Mouse (Mus musculus): Measurements from ENCODE around the gene Uba2. TPM values are rescaled to one million over a fixed set of nuclear protein-coding genes. Genes with fewer than 3 reads are reported as not detected.
"Not testable (repeated sequence)": the region's sequence is repeated elsewhere in the genome, so short reads cannot be mapped to it uniquely, and the experiment has no call there.

The Uba2 gene
- polyA plus RNA-seq, 1 experiment from 2014 or later = 195 TPM

DNA sequence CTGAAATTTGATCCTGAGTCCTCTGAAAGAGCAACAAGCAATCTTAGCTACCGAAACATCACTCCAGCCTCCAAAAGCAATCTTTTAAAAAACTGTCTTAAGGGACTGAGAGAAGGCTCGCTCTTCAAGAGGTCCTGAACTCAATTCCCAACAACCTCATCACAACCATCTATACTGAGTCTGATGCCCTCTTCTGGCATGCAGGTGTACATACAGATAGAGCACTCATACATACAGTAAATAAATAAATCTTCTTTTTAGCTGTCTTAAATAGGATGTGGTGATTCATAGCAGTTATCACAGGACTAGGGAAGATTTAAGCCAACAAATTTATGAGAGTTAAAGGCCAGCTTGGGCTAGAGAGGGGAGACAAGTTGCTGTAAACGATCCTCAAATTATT lies 26.2 kb upstream of the Uba2 start:
- Histone ChIP-seq H3K4me2 (peak overlapping the region; percentile 85), H3K27ac (no peak overlapping the region), H3K4me3 (peak overlapping the region; percentile 99), H3K9me3 (no peaks in the 10 kb centered on the region), H3K4me1 (replicated peaks) (peaks cover 11% of the 10 kb centered on the region), H3K36me3 (peaks cover 30% of the 10 kb centered on the region), H3K27me3 (no peaks in the 10 kb centered on the region), H3K9ac (peak overlapping the region; percentile 95)
- no peak for ATAC-seq (ENCODE audit: low FRiP score)
- 57% methylated on average over 3 of the region's 3 CpGs for WGBS

DNA sequence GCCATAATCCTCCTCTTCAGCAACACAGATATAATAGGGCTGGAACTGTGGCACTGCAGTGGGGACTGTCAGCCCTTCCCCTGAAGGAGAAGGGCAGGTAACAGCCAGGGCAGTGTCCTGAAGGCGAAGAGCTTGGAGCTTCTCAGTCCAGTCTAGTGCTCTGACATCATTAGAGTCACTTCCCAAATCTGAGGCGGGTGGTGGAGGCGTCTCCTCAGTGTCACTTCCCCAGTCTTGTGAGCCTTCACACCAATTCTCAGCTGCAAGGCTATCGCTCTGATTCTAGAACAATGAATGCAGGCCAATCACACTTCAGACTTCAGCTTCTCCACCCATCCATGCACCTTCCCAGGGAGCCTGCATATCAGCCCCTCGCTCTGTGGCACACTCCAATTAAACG lies 23.4 kb upstream of the Uba2 start:
- 91% methylated on average over 6 of the region's 6 CpGs for WGBS
- no peaks in the 10 kb centered on the region for H3K9me3 ChIP-seq
- ATAC-seq (ENCODE audit: low FRiP score) = no peak

DNA sequence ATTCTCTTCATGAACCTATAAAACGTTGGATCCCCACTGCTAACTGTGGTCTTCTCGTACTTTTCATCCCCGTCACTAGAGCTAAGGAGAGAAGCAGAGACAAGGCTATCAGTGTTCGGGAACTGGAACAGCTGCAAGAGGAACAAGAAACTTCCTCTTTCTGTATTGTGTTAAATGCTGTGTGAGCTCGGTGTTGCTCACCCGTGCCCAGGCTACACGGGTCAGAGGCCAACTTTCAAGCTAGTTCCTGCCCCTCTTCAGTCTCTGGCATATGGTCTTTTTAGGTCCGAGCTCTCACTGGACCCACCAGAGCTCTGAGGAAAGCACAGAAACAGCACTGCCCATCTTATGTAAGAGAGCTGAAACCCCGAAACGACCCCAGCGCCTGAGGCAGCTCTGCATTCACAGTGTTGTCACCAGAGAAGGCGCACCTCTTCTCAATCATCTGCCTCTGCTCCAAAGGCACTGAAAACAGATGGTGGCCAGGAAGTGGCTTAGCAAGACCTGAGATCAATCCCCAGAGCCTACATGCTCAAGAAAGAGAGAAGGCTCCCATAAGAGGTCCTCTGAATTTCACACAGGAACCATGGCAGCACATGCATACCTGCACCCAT lies 20.1 kb upstream of the Uba2 start:
- H3K27ac ChIP-seq = no peak overlapping the region
- H3K9ac ChIP-seq = no peak overlapping the region
- H3K4me2 ChIP-seq = no peak overlapping the region
- 90% methylated on average over 12 of the region's 12 CpGs for WGBS
- no peak overlapping the region for H3K4me3 ChIP-seq
- no peaks in the 10 kb centered on the region for H3K4me1 ChIP-seq (replicated peaks)
- no peak for ATAC-seq (ENCODE audit: low FRiP score)
- H3K36me3 ChIP-seq = peaks cover 77% of the 10 kb centered on the region
- no peaks in the 10 kb centered on the region for H3K9me3 ChIP-seq
- H3K27me3 ChIP-seq = no peaks in the 10 kb centered on the region

More for the DNA sequence above, 23.4 kb upstream of the Uba2 start:
- Histone ChIP-seq H3K27me3 (no peaks in the 10 kb centered on the region), H3K4me2 (no peak overlapping the region), H3K4me3 (no peak overlapping the region), H3K36me3 (peaks cover 48% of the 10 kb centered on the region), H3K4me1 (replicated peaks) (peaks cover 11% of the 10 kb centered on the region), H3K27ac (no peak overlapping the region), H3K9ac (no peak overlapping the region)

DNA sequence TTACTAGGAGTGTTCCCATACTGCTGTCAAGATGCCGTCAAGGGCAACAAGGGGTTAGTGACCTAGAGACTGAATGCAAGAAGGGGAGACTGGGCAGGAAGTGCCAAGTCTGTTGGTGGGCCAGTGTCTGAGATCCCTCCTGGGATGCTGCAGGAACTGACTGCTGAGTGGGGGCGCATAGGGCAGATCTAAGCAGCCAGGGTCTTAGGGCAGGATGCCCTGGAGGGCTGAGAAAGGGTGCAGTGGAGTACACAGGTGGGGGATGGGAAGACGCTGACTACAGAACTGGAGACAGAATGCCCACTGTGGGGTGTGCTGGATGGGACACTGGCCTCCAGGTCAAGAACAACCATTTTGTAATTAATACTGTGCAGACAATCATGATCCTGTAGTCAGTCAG lies 14.4 kb upstream of the Uba2 start:
- Histone ChIP-seq H3K4me2 (no peak overlapping the region), H3K27me3 (no peaks in the 10 kb centered on the region), H3K9ac (no peak overlapping the region), H3K27ac (no peak overlapping the region), H3K9me3 (no peaks in the 10 kb centered on the region), H3K4me1 (replicated peaks) (no peaks in the 10 kb centered on the region), H3K36me3 (peaks cover 64% of the 10 kb centered on the region), H3K4me3 (no peak overlapping the region)
- 91% methylated on average over 3 of the region's 3 CpGs for WGBS
- no peak for ATAC-seq (ENCODE audit: low FRiP score)

DNA sequence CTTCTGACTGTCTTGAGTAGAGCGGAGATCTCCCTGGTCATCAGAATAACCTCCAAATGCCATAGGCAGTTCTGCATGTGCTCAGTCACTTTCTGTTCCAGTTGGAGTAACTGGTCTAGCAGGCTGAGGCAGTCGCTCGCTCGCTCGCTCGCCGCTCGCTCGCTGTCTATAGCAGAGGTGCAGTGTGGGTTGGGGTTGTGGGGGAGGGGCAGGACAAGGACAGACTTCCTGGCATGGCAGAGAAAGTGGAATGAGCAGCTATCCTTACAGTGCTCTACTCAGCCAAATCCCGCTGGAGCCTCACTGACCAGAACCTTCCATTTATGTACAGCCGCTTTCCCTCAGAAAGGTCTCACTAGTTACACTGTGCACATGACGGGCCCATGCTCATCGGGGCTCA lies 14.0 kb upstream of the Uba2 start:
- Histone ChIP-seq H3K4me2 (no peak overlapping the region), H3K4me3 (no peak overlapping the region), H3K9me3 (no peaks in the 10 kb centered on the region), H3K9ac (no peak overlapping the region), H3K27me3 (no peaks in the 10 kb centered on the region), H3K27ac (no peak overlapping the region), H3K36me3 (peaks cover 60% of the 10 kb centered on the region), H3K4me1 (replicated peaks) (no peaks in the 10 kb centered on the region)
- ATAC-seq (ENCODE audit: low FRiP score) = no peak
- 89% methylated on average over 13 of the region's 13 CpGs for WGBS

DNA sequence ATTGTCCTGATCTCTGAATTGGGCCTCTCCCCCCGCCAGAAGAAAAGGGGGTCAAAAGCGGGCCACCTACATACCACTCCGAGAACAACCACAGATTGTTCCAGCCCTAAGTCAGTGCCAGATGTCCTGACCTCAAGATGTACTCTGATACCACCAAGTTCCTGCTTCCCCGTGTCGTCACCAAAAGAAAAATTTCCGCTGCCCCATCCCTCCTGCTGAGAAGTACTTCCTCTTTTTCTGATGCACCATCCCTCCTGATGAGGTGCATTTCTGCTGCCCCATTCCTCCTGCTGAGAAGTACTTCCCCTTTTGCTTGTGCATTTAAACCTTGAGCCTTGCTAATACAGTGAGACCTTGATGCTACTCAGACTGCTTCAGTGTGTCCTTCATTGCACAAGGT lies 6.8 kb upstream of the Uba2 start:
- not testable (repeated sequence) for H3K9ac ChIP-seq; H3K27me3 ChIP-seq; H3K9me3 ChIP-seq; H3K27ac ChIP-seq; H3K36me3 ChIP-seq; H3K4me3 ChIP-seq; H3K4me2 ChIP-seq; H3K4me1 ChIP-seq (replicated peaks); ATAC-seq (ENCODE audit: low FRiP score)
- 79% methylated on average over 6 of the region's 6 CpGs for WGBS

DNA sequence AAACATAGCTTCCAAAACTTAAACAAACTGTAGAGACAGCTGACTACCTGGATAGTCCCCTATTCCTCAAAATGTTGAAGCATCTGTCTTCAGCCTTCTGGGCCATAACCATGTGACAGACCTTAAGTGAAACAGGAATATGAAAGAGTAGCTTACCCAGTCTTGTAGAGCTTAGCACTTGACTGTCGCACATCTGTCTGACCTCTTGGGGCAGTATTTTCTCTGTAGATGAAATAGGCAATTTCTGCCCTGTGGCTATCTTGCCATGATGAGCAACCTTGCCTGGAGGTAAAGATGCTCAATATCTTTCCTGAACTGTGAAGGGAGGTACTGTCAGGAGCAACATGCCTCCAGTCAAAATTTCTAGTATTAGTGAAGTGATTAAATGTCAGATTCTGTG lies 2.9 kb upstream of the Uba2 start:
- Histone ChIP-seq H3K9ac (no peak overlapping the region), H3K36me3 (no peaks in the 10 kb centered on the region), H3K27ac (no peak overlapping the region), H3K4me1 (replicated peaks) (peaks cover 5% of the 10 kb centered on the region), H3K27me3 (no peaks in the 10 kb centered on the region), H3K4me2 (no peak overlapping the region), H3K9me3 (no peaks in the 10 kb centered on the region), H3K4me3 (no peak overlapping the region)
- WGBS = 57% methylated on average over 1 of the region's 1 CpGs
- no peak for ATAC-seq (ENCODE audit: low FRiP score)

DNA sequence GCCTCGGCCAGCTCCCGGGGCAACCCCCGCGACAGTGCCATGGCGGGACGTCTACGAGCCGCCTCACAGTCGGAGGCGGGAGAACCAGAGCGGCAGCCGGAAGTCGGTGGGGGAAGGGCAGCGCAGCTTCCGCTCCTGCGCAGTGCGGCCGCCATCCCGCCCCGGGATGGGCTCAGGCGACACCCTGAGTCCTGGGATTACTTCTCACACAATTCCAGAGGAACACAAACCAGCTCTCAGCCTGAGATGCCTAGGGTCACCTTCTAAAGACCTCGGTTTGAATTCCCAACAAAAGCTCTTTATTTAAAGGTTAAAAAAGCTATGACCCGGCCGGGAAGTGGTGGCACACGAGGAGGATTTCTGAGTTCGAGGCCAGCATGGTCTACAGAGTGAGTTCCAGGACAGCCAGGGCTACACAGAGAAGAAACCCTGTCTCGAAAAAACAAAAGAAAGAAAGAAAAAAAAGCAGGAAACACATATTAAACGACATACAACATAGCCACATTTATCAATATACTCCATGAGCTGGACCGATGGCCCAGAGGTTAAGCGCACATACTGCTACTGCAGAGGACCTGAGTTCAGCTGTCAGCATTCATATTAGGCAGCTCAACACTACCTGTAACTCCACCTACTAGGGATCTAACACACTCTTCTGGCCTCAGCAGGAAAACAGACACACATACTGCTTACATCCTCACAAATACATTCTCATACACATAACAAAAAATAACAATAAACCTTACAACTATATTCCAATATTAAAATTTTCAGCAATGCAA lies 738 bp downstream of the Uba2 start:
- Histone ChIP-seq H3K27me3 (no peaks in the 10 kb centered on the region), H3K9ac (peak overlapping the region; percentile 96), H3K4me1 (replicated peaks) (peaks cover 13% of the 10 kb centered on the region), H3K36me3 (peaks cover 15% of the 10 kb centered on the region), H3K27ac (peak overlapping the region; percentile 91), H3K4me2 (peak overlapping the region; percentile 93), H3K9me3 (no peaks in the 10 kb centered on the region), H3K4me3 (peak overlapping the region; percentile 91)
- 10% methylated on average over 30 of the region's 30 CpGs for WGBS
- peak; percentile 95 for ATAC-seq (ENCODE audit: low FRiP score)

DNA sequence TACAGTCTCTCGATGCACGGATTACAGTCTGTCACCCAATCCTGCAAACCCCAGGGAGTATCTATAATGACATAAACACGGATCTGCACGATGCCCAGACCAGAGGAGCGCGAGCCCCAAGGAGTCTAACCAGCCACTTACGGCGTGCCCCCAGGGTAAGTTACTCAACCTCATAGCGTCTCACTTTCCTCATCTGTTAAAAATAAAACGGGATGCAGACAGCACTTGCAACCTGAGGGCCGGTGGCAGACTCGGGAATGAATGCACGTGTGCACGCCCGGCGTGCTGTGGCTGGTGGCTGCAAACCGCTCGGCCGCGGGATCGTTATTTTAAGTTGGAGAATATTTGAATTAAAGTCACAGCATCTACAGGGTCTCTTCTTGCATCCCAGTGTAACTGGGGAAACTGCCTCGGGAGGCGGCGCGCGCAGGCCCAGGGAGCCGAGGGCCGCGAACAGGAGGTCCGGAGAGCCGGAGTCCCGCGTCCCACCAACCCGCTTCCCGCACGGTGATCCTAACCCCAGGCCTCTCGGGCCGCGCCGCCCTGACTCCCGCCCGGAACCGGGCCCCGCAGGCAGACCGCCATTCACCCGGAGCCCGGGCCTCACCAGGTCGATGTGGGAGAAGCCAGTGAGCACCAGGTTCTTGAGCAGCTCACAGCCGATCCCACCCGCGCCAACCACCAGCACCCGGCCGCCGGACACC lies 1.5 kb downstream of the Uba2 start:
- peak overlapping the region; percentile 91 for H3K27ac ChIP-seq
- peak overlapping the region; percentile 91 for H3K4me3 ChIP-seq
- H3K27me3 ChIP-seq = no peaks in the 10 kb centered on the region
- ATAC-seq (ENCODE audit: low FRiP score) = peak; percentile 88
- peak overlapping the region; percentile 96 for H3K9ac ChIP-seq
- H3K4me2 ChIP-seq = peak overlapping the region; percentile 93
- WGBS = under 1% methylated on average over 54 of the region's 54 CpGs
- peaks cover 22% of the 10 kb centered on the region for H3K36me3 ChIP-seq
- peaks cover 13% of the 10 kb centered on the region for H3K4me1 ChIP-seq (replicated peaks)
- no peaks in the 10 kb centered on the region for H3K9me3 ChIP-seq

DNA sequence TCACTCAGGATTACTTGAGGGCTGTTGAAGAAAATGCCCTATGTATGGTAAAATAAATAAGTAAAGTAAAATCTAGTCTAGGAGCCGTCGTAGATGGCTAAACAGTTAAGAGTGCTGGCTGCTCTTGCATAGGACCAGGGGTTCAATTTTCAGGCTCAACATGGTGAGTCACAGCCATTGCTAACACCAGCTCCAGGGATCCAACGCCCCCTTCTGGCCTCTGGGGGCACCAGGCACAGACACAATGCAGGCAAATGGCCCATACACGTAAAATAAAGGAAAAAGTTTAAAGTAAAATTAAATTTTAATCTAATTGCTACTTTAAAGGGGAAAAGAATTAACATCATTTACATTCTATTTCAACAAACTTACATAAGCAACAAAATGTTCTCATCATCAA lies 2.5 kb downstream of the Uba2 start:
- Histone ChIP-seq H3K27me3 (no peaks in the 10 kb centered on the region), H3K27ac (no peak overlapping the region), H3K9ac (no peak overlapping the region), H3K4me2 (peak overlapping the region; percentile 33; the same call in 1 of the 2 replicates), H3K9me3 (no peaks in the 10 kb centered on the region), H3K4me3 (no peak overlapping the region), H3K36me3 (peaks cover 33% of the 10 kb centered on the region), H3K4me1 (replicated peaks) (peaks cover 13% of the 10 kb centered on the region)
- ATAC-seq (ENCODE audit: low FRiP score) = no peak
- WGBS = 57% methylated on average over 4 of the region's 4 CpGs

DNA sequence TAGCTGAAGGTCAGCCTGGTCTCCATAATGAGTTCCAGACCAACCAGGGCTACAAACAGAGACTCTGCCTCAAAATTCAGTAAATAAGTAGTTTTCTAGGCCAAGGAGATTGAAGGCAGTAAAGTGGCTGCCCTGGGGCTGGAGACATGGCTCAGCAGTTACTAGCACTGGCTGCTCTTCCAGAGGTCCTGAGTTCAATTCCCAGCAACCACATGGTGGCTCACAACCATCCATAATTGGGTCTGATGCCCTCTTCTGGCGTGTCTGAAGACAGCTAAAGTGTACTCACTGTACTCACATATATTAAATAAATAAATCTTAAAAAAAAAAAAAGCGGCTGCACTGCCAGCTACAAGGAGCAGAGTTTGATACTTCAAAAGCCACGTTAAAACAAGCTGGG lies 3.4 kb downstream of the Uba2 start:
- no peaks in the 10 kb centered on the region for H3K27me3 ChIP-seq
- H3K4me2 ChIP-seq = no peak overlapping the region
- no peaks in the 10 kb centered on the region for H3K9me3 ChIP-seq
- H3K36me3 ChIP-seq = peaks cover 41% of the 10 kb centered on the region
- no peak overlapping the region for H3K27ac ChIP-seq
- 88% methylated on average over 3 of the region's 3 CpGs for WGBS
- no peak for ATAC-seq (ENCODE audit: low FRiP score)
- peaks cover 13% of the 10 kb centered on the region for H3K4me1 ChIP-seq (replicated peaks)
- no peak overlapping the region for H3K9ac ChIP-seq
- no peak overlapping the region for H3K4me3 ChIP-seq

DNA sequence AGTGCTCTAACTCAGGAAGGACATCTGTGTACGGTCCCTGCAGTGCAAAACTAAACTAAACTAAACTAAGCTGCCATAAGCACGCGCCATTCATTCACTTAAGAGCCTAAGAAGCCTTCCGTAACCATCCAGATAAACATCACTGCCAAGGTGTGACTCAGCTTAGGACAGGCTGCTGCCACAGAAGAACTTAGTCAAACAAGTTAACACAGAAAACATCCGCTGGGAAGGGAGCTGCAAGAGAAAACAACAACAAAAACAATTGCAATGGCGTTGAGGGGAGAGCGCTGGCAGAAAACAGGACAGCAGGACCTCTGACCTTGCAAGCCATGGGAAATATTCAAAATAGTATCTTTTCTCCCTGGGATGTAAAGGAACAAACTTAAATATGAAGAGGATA lies 4.7 kb downstream of the Uba2 start:
- Histone ChIP-seq H3K9me3 (no peaks in the 10 kb centered on the region), H3K27me3 (no peaks in the 10 kb centered on the region), H3K27ac (no peak overlapping the region), H3K4me1 (replicated peaks) (peaks cover 13% of the 10 kb centered on the region), H3K4me3 (no peak overlapping the region), H3K9ac (no peak overlapping the region), H3K36me3 (peaks cover 53% of the 10 kb centered on the region), H3K4me2 (no peak overlapping the region)
- ATAC-seq (ENCODE audit: low FRiP score) = no peak
- 93% methylated on average over 7 of the region's 7 CpGs for WGBS

Data from hindbrain, embryonic 13.5 days (tissue).